Mouse (Mus musculus): ENCODE measurements around the gene Iars2.

Iars2 gene

DNA sequence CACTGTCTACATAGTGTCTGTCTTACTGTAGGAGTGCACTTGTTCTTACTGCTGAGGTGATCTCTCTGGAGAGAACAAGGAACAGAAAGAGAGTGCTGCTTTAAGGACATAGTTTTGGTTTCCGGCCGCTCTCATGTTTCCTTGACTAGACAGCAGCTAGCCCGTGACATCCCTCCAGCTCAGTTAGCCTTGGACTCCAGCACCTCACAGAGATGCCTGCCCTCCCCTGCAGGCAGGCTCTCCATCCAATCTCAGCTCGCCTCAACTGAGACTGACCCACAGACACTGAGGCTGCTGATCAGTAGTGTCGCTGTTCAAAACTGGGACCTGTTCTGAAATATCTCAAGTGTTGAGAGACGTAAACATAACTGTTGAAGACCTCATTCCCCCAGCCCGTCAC lies 53.2 kb downstream of the Iars2 start:
- no peak for DNase-seq

DNA sequence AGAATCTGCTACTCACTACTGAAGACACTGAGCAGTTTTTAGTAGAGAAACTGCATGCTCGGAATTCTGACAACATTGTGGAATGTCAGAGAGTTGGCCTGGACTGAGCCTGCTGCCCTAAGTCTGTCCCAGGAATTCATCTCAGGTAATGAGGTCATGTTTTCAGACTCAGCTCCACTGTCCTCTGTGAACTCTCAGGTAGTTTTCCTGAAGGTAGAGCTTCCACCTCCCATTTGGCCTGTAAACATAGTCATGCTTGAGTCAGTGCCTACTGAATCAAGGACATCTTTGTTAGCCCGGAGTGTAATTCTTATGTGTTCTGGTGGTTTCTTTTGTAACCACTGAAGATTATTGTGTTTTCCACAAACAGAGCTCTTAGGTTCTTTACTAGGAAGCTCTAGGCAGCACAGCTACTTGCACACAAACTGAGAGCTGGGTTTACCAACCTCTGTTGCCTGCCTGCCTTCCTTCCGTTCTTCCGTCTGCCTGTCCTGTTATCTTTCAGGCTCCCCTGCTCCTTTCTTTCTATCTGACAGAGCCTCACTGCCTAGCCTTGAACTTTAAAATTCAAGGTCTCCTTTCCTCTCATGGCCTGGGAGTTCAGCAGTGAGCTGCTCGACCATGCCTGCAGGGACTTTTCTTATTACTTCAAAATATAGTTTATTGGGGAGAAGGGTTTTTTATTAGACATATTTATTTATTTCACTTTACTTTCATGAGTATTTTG lies 54.2 kb downstream of the Iars2 start:
- peak in 1 of 2 experiments; percentile 20 for DNase-seq

DNA sequence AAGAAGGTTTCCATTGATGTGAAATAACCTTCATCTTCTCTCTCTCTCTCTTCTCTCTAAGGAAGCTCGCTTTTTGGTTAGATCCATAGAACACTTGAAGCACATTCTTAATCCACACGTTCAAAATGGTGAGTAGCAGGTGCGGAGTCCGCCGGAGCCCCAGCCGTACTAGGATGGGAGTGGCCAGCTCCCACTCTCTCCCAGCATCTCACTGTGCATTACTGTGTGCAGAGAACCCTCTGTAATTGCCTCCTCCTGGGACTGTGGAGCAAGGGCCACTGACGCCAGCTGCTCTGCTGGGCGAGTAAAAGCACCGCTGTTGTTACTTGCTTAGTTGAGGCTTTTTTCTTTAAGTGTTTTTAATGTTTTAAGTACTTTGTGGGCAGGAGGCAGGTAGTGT lies 57.8 kb downstream of the Iars2 start:
- no peak for DNase-seq

GRCm38 (mm10) chr1:185270403-185271097 lies 58.6 kb downstream of the Iars2 start:
- no peak for DNase-seq

DNA sequence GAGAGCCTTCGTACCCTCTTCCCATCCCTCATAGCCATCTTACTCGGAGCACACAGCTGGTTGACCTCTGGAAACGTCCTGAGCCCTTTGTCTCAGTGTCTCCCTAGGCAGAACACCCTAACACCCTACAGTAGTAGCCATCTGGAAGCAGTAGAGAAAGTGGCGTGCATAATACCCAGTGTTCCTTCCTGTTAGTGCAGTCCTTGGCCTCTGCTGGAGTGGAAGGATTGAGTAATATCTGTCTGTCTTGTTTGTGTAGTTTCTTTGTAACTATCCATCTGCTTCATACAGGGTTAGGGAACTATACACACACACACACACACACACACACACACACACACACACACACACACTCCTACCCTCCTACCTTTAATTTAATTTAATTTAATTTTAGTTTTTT lies 60.5 kb downstream of the Iars2 start:
- DNase-seq = no peak

GRCm38 (mm10) chr1:185262565-185262964 lies 66.6 kb downstream of the Iars2 start:
- DNase-seq = no peak

DNA sequence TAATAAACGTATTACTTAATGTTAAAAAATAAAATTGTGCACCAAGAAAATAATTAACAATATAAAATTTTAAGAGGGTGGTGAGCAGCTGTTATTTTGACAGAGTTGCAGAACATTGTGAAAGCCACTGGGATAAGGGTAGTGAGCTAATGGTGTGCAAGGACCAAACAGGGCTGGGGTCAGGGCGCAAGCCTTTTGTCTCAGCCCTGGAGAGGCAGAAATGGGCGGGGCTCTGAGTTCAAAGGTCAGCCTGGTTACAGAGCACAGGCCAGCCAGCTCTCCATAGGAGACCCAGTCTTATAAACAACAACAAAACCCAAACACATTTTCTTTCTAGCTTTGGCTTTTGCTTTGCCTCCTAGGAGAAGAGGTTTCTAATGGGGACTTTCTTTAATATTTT lies 72.4 kb downstream of the Iars2 start:
- peak; percentile 37 to 56 for DNase-seq

GRCm38 (mm10) chr1:185255336-185255735 lies 73.9 kb downstream of the Iars2 start:
- no peak for DNase-seq

DNA sequence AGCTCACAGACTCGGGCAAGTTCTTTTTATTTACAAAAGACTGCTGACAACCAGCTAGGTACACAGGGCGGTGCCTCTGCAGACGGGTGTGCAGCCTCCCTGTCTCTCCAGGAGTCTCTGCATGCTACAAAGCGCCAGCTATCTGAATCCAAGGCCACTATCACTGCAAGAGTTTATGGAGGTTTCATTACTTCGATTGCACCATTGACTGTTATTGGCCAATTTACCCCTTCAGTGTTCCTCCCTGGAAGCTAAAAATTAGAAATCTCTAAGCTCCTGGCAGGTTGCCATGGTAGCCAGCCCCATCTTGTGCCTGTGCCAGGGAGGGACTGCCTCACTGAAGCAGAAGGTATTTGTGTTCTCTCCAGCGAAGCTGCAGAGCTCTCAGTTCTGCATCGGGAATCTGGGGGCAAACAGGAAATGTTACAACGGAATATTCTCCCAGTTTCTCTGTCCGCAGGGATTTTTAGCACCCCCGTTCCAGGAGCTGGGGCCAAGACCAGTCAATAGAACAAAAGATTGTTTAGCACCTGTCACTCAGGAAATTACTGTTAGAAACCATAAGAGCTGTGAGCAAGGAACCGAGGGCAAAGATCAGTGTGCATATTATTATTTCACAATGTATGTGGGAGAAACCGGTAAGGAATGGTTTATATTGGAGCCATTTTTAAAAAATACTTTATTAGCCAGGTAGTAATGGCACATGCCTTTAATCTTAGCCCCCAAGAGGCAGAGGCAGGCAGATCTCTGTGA lies 75.9 kb downstream of the Iars2 start:
- DNase-seq = no peak

GRCm38 (mm10) chr1:185252351-185252750 lies 76.8 kb downstream of the Iars2 start:
- no peak for DNase-seq

- no peak for DNase-seq
Measured at GRCm38 (mm10) chr1:185248728-185249127, 80.5 kb downstream of the Iars2 start.

DNA sequence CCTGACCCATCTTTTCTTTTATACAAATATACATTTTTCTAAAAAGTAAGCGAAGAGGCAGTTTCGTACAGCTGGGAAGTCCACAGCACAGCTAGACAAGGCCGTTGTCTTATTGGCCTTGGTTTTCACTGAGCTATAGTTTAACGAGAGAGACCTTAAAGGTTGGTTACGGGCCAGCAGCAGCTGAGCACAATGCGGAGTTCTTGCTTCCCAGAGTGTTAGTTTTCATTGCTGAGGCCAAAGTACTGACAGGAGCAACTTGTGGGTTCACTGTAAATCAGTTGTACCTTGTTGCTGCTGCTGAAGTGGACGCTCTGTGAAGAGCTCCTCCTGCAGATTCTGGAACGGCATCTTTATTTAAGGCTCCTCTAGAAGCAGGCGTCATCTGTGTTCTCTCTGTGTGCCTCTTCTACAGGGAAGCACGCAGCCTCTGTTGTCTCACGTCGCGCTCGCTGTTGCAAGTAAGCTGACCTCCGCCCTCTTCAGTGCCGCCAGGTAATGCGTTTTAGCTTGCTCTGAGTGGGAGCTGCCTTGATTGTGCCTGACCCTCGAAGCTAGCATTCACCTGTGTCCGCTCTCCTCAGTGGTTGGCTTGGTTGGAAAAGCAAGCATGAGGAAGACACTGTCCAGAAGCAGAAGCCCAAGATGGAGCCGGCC lies 81.6 kb downstream of the Iars2 start:
- peak in 1 of 2 experiments; percentile 11 for DNase-seq

- DNase-seq = no peak
Measured at GRCm38 (mm10) chr1:185245456-185245855, 83.7 kb downstream of the Iars2 start.

GRCm38 (mm10) chr1:185243013-185243412 lies 86.2 kb downstream of the Iars2 start:
- no peak for DNase-seq

- DNase-seq = no peak
Measured at GRCm38 (mm10) chr1:185236530-185236929, 92.7 kb downstream of the Iars2 start.

- no peak for DNase-seq
Measured at GRCm38 (mm10) chr1:185235837-185236236, 93.4 kb downstream of the Iars2 start.
